Mouse (Mus musculus) yolk sac, embryonic 10.5 days (tissue): ENCODE data around the gene Bahcc1.

Experiments used
- DNase-seq: peaks from one replicate; pipeline ENCODE4 v3.0.0-alpha.2; 2017; ENCODE audit warnings: low spot score

Gene Bahcc1

DNA sequence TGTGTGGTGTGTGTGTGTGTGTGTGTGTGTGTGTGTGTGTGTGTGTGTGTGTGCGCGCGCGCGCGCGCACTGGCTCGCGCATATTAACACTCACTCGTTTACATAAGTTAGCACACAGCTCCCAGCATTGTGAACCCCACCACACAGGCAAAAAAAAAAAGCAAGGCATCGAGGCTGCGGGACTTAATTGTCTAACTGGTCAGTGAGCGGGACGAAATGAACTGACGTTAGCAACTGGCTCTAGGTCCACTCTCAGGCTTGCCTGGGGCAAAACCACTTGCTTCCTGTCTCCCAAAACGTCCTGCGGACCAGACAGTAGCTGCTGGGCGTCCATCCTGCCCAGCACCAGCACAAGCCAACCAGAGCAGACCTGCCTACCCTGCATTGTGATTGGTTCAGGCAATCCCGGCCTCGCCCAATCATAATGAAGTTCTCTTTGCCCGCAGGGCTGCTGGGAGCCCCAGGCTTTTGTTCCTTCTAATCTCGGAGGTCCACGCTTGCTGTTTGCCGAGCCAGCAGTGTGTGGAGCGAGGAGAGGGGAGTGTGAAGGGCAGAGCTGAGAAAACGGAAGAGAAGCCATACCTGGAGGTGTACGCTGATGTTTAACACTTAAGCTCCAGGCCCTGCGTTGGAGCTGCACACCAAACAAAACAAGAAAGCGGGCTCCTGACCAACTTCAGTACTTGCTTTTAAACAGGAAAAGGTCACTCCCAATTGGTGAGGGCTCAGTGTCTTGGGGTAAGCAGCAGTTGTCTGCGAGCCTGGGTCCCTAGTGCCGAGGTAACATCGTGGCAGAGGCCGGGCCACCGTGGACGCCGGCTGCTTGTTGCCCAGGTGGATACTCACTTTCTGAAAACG is 83.3 kb downstream of the Bahcc1 start:
- peak; percentile 95 for DNase-seq

DNA sequence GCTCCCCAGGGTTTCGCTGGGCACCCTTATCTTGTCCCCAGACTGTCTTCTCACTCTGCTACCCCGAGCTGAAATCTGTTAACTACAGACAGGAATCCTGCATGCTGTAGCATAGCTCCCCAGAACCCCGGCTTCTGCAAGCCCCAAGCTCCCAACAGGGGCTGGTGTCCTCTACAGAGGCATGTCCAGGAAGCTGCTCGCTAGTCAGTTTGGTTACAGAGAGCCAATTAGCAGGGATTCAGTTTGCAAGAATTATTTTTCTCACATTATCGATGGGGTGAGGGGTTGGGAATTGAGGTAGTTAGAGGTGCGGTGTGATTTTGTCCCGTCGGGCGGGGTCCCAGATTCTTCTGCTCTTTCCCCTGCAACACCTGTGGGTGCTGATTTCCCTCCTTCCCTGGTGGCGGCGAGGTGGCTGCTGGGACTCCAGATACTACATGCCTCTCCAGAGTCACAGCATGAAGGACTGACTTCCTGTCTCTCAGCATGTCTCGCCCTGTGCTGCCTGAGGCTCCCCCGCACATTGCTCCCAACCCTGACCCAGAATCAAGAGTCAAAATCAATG is 84.0 kb downstream of the Bahcc1 start:
- DNase-seq, result peak; percentile 47

GRCm38 (mm10) chr11:120317456-120317855 is 84.7 kb downstream of the Bahcc1 start:
- DNase-seq, result no peak

DNA sequence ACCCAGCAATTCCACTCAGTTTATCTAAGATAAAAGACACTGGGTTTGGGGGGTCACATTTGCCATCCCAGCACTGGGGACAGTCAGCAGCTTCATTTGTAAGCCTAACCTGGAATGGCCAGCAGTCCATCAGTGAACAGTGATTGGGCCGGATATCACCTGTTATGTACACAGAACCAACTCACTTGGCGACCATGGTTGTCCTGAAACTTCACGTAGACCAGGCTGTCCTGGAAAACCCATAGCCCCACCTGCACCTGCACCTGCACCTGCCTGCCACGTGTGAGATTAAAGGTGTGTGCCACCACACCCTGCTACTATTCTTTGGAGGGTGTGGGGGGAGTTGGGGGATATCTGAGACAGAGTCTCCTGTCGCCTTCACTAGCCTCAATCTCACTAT is 86.6 kb downstream of the Bahcc1 start:
- no peak for DNase-seq

- DNase-seq, result no peak
Observed at GRCm38 (mm10) chr11:120320156-120320555, 87.4 kb downstream of the Bahcc1 start.

GRCm38 (mm10) chr11:120335431-120336021 is 102.8 kb downstream of the Bahcc1 start:
- no peak for DNase-seq

- no peak for DNase-seq
Observed at GRCm38 (mm10) chr11:120337447-120337846, 104.7 kb downstream of the Bahcc1 start.

- no peak for DNase-seq
Observed at GRCm38 (mm10) chr11:120338786-120339185, 106.0 kb downstream of the Bahcc1 start.

DNA sequence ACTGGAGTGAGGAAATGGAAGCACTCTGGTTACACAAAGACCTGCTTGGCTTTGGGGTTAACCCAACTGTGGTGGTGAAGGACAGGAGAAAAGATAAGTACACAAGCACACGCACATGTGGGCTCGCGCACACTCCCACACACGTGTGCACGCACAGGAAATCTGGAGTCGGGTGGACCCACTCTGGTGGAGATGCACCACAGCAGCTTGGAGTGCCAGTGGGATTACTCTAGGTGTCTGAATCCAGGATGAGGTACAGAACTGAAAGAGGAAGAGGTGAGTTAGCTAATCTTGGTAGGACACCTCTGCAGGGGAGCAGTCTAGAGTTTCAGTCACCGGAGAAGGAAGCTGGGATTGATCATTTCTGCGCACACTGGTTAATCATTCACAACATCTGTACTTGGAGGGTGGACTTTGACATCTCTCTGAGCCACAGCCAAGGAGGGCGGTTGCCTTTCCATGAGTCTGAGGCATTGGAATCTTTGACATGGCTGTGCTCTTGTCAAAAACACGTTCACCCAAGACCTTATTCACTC is 107.3 kb downstream of the Bahcc1 start:
- peak; percentile 86 for DNase-seq

DNA sequence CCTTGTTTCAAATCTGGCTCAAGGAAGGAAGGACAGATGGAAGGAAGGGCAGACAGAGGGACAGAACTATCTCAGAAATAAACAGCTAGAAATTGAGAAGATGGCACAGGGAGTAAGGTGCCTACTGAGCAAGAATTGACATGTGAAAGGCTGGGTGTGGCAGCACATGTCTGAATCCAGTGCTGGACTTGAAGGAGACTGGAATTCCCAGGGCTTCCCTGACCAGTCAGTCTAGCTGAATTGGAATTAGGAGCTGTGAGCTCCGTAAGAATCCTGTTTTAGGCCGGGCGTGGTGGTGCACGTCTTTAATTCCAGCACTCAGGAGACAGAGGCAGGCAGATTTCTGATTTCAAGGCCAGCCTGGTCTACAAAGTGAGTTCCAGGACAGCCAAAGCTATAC is 108.9 kb downstream of the Bahcc1 start:
- no peak for DNase-seq
